Mouse (Mus musculus) cerebellum, adult 2 months (tissue): ENCODE results near the gene Xpo5. TPM values are rescaled to one million over a fixed set of nuclear protein-coding genes. Genes with fewer than 3 reads are reported as not detected.
A peak's percentile ranks its signal among the peaks of the same experiment; 100 is the strongest.

Source experiments
- DNase-seq, 2 experiments: peaks; one replicate each; pipeline ENCODE4 v3.0.0; 2021
- H3K27ac ChIP-seq: fragments of 200-500 bp; 2 replicates; pipeline ENCODE4 v1.5.1; 2012; ENCODE audit warnings: low read length, control low read depth, inconsistent platforms; ENCODE audit not compliant: insufficient read depth
- H3K27me3 ChIP-seq: fragments of 200-500 bp; 2 replicates; pipeline ENCODE4 v1.6.1; 2012; ENCODE audit warnings: inconsistent platforms, mild to moderate bottlenecking, low read length, moderate library complexity; ENCODE audit not compliant: control insufficient read depth, insufficient read depth
- H3K4me1 ChIP-seq: fragments of 200-500 bp; 2 replicates; pipeline ENCODE4 v1.6.1; 2011; ENCODE audit warnings: low read length; ENCODE audit not compliant: control insufficient read depth, insufficient read depth
- H3K4me3 ChIP-seq: fragments of 200-500 bp; replicated peaks from 2 replicates; pipeline ENCODE3; 2011; ENCODE audit warnings: mild to moderate bottlenecking, low read depth, low read length, control low read depth; ENCODE audit not compliant: insufficient read depth
- CTCF ChIP-seq: fragments of 200-500 bp; IDR thresholded peaks from 2 replicates; pipeline ENCODE4 v1.5.1; 2011; ENCODE audit warnings: low read depth, mild to moderate bottlenecking, control low read depth, low read length, moderate library complexity, borderline replicate concordance; ENCODE audit not compliant: insufficient read depth
- POLR2A ChIP-seq: fragments of 200-500 bp; IDR thresholded peaks from 2 replicates; pipeline ENCODE4 v1.6.1; 2011; ENCODE audit warnings: low read length, control low read depth, borderline replicate concordance; ENCODE audit not compliant: insufficient read depth
- WGBS: fragments of 180-500 bp; shearing (Covaris S2); methylation state at CpG from one replicate; pipeline ENCODE4 v1.1.7; 2018; 5-methylcytosine and 5-hydroxymethylcytosine counted together
- polyA plus RNA-seq: library from polyadenylated mRNA; depleted of rRNA; stranded (reverse); fragments of >200 nt; gene quantifications from 2 replicates; pipeline ENCODE4 v1.2.3, GENCODE M21; 2012

Xpo5 gene
- polyA plus RNA-seq, 1 experiment: 39.1 TPM

GRCm38 (mm10) chr17:46252571-46253451 lies 50.2 kb downstream of the Xpo5 start:
- Histone ChIP-seq H3K27ac (no peak overlapping the region), H3K4me1 (peaks cover 14% of the 10 kb centered on the region), H3K27me3 (no peaks in the 10 kb centered on the region), H3K4me3 (no peak overlapping the region)
- DNase-seq: peak; percentile 31 to 34
- WGBS: 52% methylated on average over 14 of the region's 14 CpGs
- TF ChIP-seq CTCF: peak; percentile 36; the same call in 1 of the 2 replicates
- TF ChIP-seq POLR2A: 0 out of 2 replicates have a peak, but pooled peaks have one; percentile 6

GRCm38 (mm10) chr17:46253452-46254084 lies 51.0 kb downstream of the Xpo5 start, which contains the start of gene Lrrc73:
Gene Lrrc73, plus strand, starts transcription at chr17:46253531.
- Histone ChIP-seq H3K4me3 (peak within 1 kb of the TSS; percentile 74), H3K27me3 (no peaks in the 10 kb centered on the region), H3K4me1 (peaks cover 14% of the 10 kb centered on the region), H3K27ac (no peak within 1 kb of the TSS)
- TF ChIP-seq CTCF (no peak), POLR2A (no peak)
- 1% methylated on average over 47 of the region's 48 CpGs for WGBS
- DNase-seq: peak; percentile 92 to 93

- Histone ChIP-seq H3K27me3 (no peaks in the 10 kb centered on the region), H3K4me3 (peak overlapping the region; percentile 74), H3K4me1 (peaks cover 13% of the 10 kb centered on the region), H3K27ac (no peak overlapping the region)
- DNase-seq: peak; percentile 58 to 71
- under 1% methylated on average over 37 of the region's 54 CpGs for whole genome bisulfite sequencing
- TF ChIP-seq CTCF (no peak), POLR2A (no peak)
These were observed 51.5 kb downstream of the Xpo5 start for GRCm38 (mm10) chr17:46254106-46254505.

DNA sequence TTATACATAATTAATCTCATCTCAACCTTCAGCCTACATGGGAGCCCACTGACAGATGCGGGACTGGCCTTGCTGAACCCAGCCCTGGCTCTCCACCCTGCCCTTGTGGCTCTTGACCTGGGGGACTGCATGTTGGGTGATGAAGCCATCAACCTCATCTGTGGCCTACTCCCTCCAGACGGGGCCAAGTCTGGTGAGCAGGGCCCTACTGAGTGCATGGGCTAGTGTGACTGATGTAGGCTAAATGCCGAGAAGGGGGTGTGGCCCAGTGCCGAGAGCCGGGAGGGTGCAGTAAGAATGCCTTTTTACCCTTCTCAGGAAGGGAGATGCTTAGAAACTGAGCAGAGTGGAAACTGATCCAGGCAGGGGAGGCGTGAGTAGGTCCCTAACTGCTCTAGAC lies 52.6 kb downstream of the Xpo5 start:
- TF ChIP-seq POLR2A: no peak
- TF ChIP-seq CTCF: no peak
- 42% methylated on average over 6 of the region's 6 CpGs for WGBS
- Histone ChIP-seq H3K27ac (no peak overlapping the region), H3K4me3 (no peak overlapping the region), H3K27me3 (no peaks in the 10 kb centered on the region), H3K4me1 (peaks cover 10% of the 10 kb centered on the region)
- DNase-seq: peak in 1 of 2 experiments; percentile 29

DNA sequence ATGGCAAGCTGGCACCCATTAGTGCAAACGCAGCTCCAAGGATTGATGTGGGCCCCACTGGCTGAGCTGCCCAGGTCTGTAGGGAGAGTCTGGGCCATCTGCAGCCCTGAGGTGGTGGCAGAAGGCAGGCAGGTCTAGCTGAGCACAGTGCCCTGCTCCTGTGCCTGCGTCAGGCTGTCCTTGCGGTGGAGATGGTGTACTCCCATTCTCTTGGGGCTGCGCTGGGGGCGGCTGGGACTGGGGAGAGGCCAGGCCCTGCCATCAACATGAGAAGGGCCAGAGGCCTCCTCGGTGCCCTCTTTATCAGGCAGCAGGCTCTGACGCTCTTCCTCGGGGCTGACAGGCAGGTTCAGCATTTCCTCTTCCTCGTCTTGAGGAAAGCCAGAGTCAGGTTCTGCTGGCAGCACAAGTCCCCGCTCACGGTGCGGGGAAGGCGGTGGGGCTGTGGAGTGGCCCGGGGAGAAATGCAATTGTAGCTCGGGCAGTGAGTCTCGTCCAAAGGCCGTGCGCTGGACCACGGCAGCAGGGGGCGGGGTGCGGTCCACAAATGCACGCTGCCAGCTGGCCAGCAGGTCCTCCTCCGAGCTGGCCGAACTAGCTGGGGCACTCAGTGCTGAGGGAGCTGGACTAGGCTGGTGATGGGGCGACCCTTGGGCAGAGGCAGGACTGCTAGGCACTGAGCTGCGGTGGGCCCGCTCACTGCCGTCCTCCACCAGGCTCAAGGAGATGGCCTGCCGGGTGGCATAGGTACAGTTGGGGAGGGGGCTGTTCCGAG lies 55.9 kb downstream of the Xpo5 start:
- peak in 1 of 2 experiments; percentile 16 for DNase-seq
- Histone ChIP-seq H3K4me1 (peaks cover 10% of the 10 kb centered on the region), H3K4me3 (no peak overlapping the region), H3K27me3 (no peaks in the 10 kb centered on the region), H3K27ac (no peak overlapping the region)
- TF ChIP-seq CTCF (no peak), POLR2A (no peak)
- WGBS: 60% methylated on average over 30 of the region's 30 CpGs

GRCm38 (mm10) chr17:46259675-46260074 lies 57.1 kb downstream of the Xpo5 start:
- DNase-seq: no peak
- Histone ChIP-seq H3K27ac (no peak overlapping the region), H3K4me3 (no peak overlapping the region), H3K27me3 (no peaks in the 10 kb centered on the region), H3K4me1 (peaks cover 6% of the 10 kb centered on the region; the same call in 1 of the 2 replicates)
- TF ChIP-seq CTCF: no peak
- 85% methylated on average over 17 of the region's 17 CpGs for WGBS

- DNase-seq: no peak
- no peak overlapping the region for H3K4me3 ChIP-seq
- TF ChIP-seq CTCF (no peak), POLR2A (no peak)
- no peak overlapping the region for H3K27ac ChIP-seq
- 73% methylated on average over 5 of the region's 5 CpGs for WGBS
- no peaks in the 10 kb centered on the region for H3K4me1 ChIP-seq
- H3K27me3 ChIP-seq: no peaks in the 10 kb centered on the region
These were observed 59.7 kb downstream of the Xpo5 start for GRCm38 (mm10) chr17:46262201-46262694.
